Mouse (Mus musculus) G1E (cell line): ENCODE data around the gene Ntan1. TPM values are rescaled to one million over a fixed set of nuclear protein-coding genes. Genes with fewer than 3 reads are reported as not detected.
A peak's percentile ranks its signal among the peaks of the same experiment; 100 is the strongest.
"Not testable (repeated sequence)": the region's sequence is repeated elsewhere in the genome, so short reads cannot be mapped to it uniquely, and the experiment has no call there.

Experiments
- ATAC-seq: 2 replicates; pipeline ENCODE4 v1.8.0; 2016; ENCODE audit warnings: mild to moderate bottlenecking; ENCODE audit not compliant: insufficient number of reproducible peaks, poor library complexity, low FRiP score, severe bottlenecking; ENCODE audit errors: extremely low read depth
- DNase-seq: peaks from one replicate; pipeline ENCODE4 v3.0.0; 2012; ENCODE audit warnings: low spot score
- H3K27me3 ChIP-seq: 2 replicates; pipeline ENCODE4 v1.6.1; 2012; ENCODE audit warnings: mild to moderate bottlenecking, low read length, inconsistent platforms; ENCODE audit not compliant: insufficient read depth
- H3K36me3 ChIP-seq: replicated peaks from 2 replicates; pipeline ENCODE3; 2012; ENCODE audit warnings: mild to moderate bottlenecking, inconsistent platforms
- H3K4me1 ChIP-seq: 2 replicates; pipeline ENCODE4 v1.6.1; 2012; ENCODE audit warnings: low read depth, low read length, inconsistent platforms, mixed read lengths; ENCODE audit not compliant: insufficient read depth
- H3K4me3 ChIP-seq: 2 replicates; pipeline ENCODE4 v1.5.1; 2012; ENCODE audit warnings: low read depth, mild to moderate bottlenecking, inconsistent platforms, low read length, moderate library complexity, mixed read lengths
- H3K9me3 ChIP-seq: replicated peaks from 2 replicates; pipeline ENCODE4 v1.6.1; 2012; ENCODE audit warnings: inconsistent platforms
- CTCF ChIP-seq: IDR thresholded peaks from 2 replicates; pipeline ENCODE4 v1.5.1; 2012; ENCODE audit warnings: low read depth, low read length, inconsistent platforms, mixed read lengths
- GATA1 ChIP-seq: IDR thresholded peaks from 2 replicates; pipeline ENCODE4 v1.6.1; 2012; ENCODE audit warnings: borderline replicate concordance, low read length, inconsistent platforms, mixed read lengths
- GATA2 ChIP-seq: IDR thresholded peaks from 2 replicates; pipeline ENCODE4 v1.6.1; 2012; ENCODE audit warnings: low read depth, low read length, inconsistent platforms, borderline replicate concordance
- POLR2AphosphoS5 ChIP-seq: IDR thresholded peaks from 2 replicates; pipeline ENCODE4 v1.6.1; 2012; ENCODE audit warnings: low read depth, low read length, inconsistent platforms; ENCODE audit not compliant: insufficient replicate concordance
- TAL1 ChIP-seq: conservative IDR thresholded peaks from 2 replicates; pipeline ENCODE4 v1.6.1; 2012; ENCODE audit warnings: low read depth, low read length, inconsistent platforms, mixed read lengths
- polyA plus RNA-seq: library from polyadenylated mRNA; stranded (reverse); fragments of >175 nt; gene quantifications from 2 replicates; pipeline ENCODE4 v1.2.3, GENCODE M21; 2012
- total RNA-seq, 2 experiments: library from RNA; stranded (forward) in 1 of 2; stranded (reverse) in 1 of 2; fragments of 200-1000 nt in 1 of 2; fragments of >200 nt in 1 of 2; fragmentation: Nextera tagmentation in 1 of 2; gene quantifications; 2 replicates each; pipeline ENCODE4 v1.2.3; 2014 to 2017

Gene Ntan1
- total and polyA plus RNA-seq, 3 experiments = 9.2 to 39.7 (median 36.5) TPM

- no peak for TF ChIP-seq GATA1
- no peak for TF ChIP-seq POLR2AphosphoS5
- no peak for TF ChIP-seq CTCF
- TF ChIP-seq GATA2 = no peak
- DNase-seq (no peak), ATAC-seq (no peak)
- no peaks in the 10 kb centered on the region for H3K9me3 ChIP-seq
- no peak overlapping the region for H3K4me3 ChIP-seq
- H3K4me1 ChIP-seq = peaks cover 28% of the 10 kb centered on the region
- peaks cover 49% of the 10 kb centered on the region for H3K36me3 ChIP-seq
- no peaks in the 10 kb centered on the region for H3K27me3 ChIP-seq
Observed at GRCm38 (mm10) chr16:13846675-13847074, 28.0 kb downstream of the Ntan1 start.

GRCm38 (mm10) chr16:13848310-13848709 lies 29.7 kb downstream of the Ntan1 start:
- peak; percentile 51 for DNase-seq
- ATAC-seq = peak; percentile 94
- H3K4me3 ChIP-seq = no peak overlapping the region

GRCm38 (mm10) chr16:13851446-13851845 lies 32.8 kb downstream of the Ntan1 start:
- TF ChIP-seq CTCF (no peak), GATA2 (no peak), TAL1 (no peak), POLR2AphosphoS5 (no peak), GATA1 (no peak)
- peaks cover 41% of the 10 kb centered on the region for H3K36me3 ChIP-seq
- H3K4me3 ChIP-seq = no peak overlapping the region
- ATAC-seq (no peak), DNase-seq (no peak)
- no peaks in the 10 kb centered on the region for H3K27me3 ChIP-seq
- no peaks in the 10 kb centered on the region for H3K9me3 ChIP-seq
- H3K4me1 ChIP-seq = peaks cover 25% of the 10 kb centered on the region

More at GRCm38 (mm10) chr16:13848310-13848709, 29.7 kb downstream of the Ntan1 start:
- no peaks in the 10 kb centered on the region for H3K27me3 ChIP-seq
- peaks cover 28% of the 10 kb centered on the region for H3K4me1 ChIP-seq
- H3K36me3 ChIP-seq = peaks cover 50% of the 10 kb centered on the region
- H3K9me3 ChIP-seq = no peaks in the 10 kb centered on the region
- TF ChIP-seq TAL1 (peak; percentile 42), CTCF (no peak), GATA1 (no peak), POLR2AphosphoS5 (no peak), GATA2 (no peak)

- no peaks in the 10 kb centered on the region for H3K27me3 ChIP-seq
- no peaks in the 10 kb centered on the region for H3K9me3 ChIP-seq
- TF ChIP-seq GATA2 = no peak
- TF ChIP-seq CTCF = no peak
- no peak for TF ChIP-seq POLR2AphosphoS5
- TF ChIP-seq GATA1 = no peak
- TF ChIP-seq TAL1 = no peak
- H3K4me1 ChIP-seq = peaks cover 3% of the 10 kb centered on the region
- ATAC-seq = no peak
- no peak overlapping the region for H3K4me3 ChIP-seq
- peaks cover 53% of the 10 kb centered on the region for H3K36me3 ChIP-seq
- no peak for DNase-seq
Observed at GRCm38 (mm10) chr16:13853886-13854285, 35.2 kb downstream of the Ntan1 start.

DNA sequence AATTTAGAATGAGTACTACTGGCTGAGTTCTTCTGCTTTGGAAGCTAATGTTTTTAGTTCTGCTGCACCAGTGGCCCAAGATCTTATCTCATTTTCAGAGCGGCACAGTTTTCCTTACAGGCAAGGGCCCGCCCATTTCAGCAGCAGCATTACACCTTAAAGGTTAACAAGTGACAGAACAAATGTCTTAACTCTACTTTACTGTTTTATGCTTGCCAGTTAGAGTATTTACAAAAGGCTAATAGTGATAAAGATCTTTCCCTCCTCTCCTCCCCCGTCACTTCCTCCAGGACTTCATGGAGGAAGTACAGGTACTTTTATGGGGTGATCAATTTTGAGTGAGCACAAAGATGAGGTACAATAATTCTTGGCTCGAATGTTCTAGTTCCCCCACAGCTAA lies 47.4 kb downstream of the Ntan1 start:
- DNase-seq (peak; percentile 6), ATAC-seq (peak; percentile 15; the same call in 1 of the 2 replicates)
- H3K27me3 ChIP-seq = no peaks in the 10 kb centered on the region
- H3K4me1 ChIP-seq = peaks cover 12% of the 10 kb centered on the region
- no peak overlapping the region for H3K4me3 ChIP-seq
- peaks cover 55% of the 10 kb centered on the region for H3K36me3 ChIP-seq
- H3K9me3 ChIP-seq = no peaks in the 10 kb centered on the region
- TF ChIP-seq CTCF = no peak
- no peak for TF ChIP-seq POLR2AphosphoS5
- no peak for TF ChIP-seq GATA2
- TF ChIP-seq GATA1 = no peak
- TF ChIP-seq TAL1 = no peak

DNA sequence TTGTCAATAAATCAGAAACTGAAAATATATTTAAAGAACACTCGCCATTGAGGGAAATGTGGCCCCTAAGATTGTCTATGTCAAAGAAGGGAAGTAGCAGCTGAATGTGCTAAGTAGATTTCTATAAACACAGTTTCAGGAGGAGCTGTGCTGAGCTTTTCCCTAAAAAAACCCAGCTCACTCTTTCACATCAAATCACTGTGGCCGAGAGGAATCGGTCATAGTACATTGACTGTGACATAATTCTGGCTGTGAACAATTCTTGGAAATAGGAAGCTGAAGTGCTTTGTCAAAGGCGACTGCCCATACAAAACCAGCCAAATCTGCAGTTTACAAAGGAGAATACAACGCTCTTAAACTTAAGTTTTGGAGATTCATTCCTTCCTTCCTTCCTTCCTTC lies 48.0 kb downstream of the Ntan1 start:
- Histone ChIP-seq H3K9me3 (no peaks in the 10 kb centered on the region), H3K27me3 (no peaks in the 10 kb centered on the region), H3K36me3 (peaks cover 52% of the 10 kb centered on the region), H3K4me1 (peaks cover 12% of the 10 kb centered on the region), H3K4me3 (no peak overlapping the region)
- TF ChIP-seq POLR2AphosphoS5 (no peak), GATA2 (no peak), TAL1 (no peak), CTCF (no peak)
- no peak for ATAC-seq
- no peak for DNase-seq

GRCm38 (mm10) chr16:13867406-13867805 lies 48.8 kb downstream of the Ntan1 start:
- H3K4me1 ChIP-seq = peaks cover 12% of the 10 kb centered on the region
- not testable (repeated sequence) for H3K27me3 ChIP-seq, H3K4me3 ChIP-seq, H3K9me3 ChIP-seq, ATAC-seq, DNase-seq
- H3K36me3 ChIP-seq = peaks cover 58% of the 10 kb centered on the region
